Mouse (Mus musculus) adrenal gland, postnatal 14 days (tissue): ENCODE results near the gene Mllt10. TPM values are rescaled to one million over a fixed set of nuclear protein-coding genes. Genes with fewer than 3 reads are reported as not detected.

Experiments used
- DNase-seq: peaks from one replicate; pipeline ENCODE4 v3.0.0; 2021; ENCODE audit warnings: mixed read lengths
- microRNA-seq, 2 experiments: library from miRNA; unstranded; fragments of <30 nt; microRNA quantifications; one replicate each; pipeline ENCODE4 v1.2.0; 2021
- total RNA-seq: library from RNA; stranded (reverse); gene quantifications from 2 replicates; pipeline ENCODE4 v1.2.3, GENCODE M21; 2021

Gene Mllt10
- total RNA-seq, 1 experiment from 2014 or later, result 39.1 TPM

GRCm38 (mm10) chr2:18201820-18202462, 146.9 kb downstream of the Mllt10 start:
- DNase-seq, result no peak

- no peak for DNase-seq
Measured at GRCm38 (mm10) chr2:18202923-18203322, 147.9 kb downstream of the Mllt10 start.

- DNase-seq, result peak; percentile 76
Measured at GRCm38 (mm10) chr2:18205118-18205517, 150.1 kb downstream of the Mllt10 start.

- DNase-seq, result no peak
Measured at GRCm38 (mm10) chr2:18206811-18207210, 151.8 kb downstream of the Mllt10 start.

- no peak for DNase-seq
Measured at GRCm38 (mm10) chr2:18208578-18208977, 153.5 kb downstream of the Mllt10 start.

GRCm38 (mm10) chr2:18209211-18209823, 154.3 kb downstream of the Mllt10 start:
- no peak for DNase-seq

- DNase-seq, result no peak
Measured at GRCm38 (mm10) chr2:18209948-18210347, 154.9 kb downstream of the Mllt10 start.

- peak; percentile 13 for DNase-seq
Measured at GRCm38 (mm10) chr2:18214031-18214430, 159.0 kb downstream of the Mllt10 start.

GRCm38 (mm10) chr2:18217867-18218266, 162.8 kb downstream of the Mllt10 start:
- DNase-seq, result no peak

GRCm38 (mm10) chr2:18218500-18218899, 163.5 kb downstream of the Mllt10 start:
- DNase-seq, result no peak

GRCm38 (mm10) chr2:18219136-18219535, 164.1 kb downstream of the Mllt10 start:
- DNase-seq, result no peak

GRCm38 (mm10) chr2:18219569-18219968, 164.5 kb downstream of the Mllt10 start:
- DNase-seq, result no peak

- no peak for DNase-seq
Measured at GRCm38 (mm10) chr2:18228486-18229062, 173.5 kb downstream of the Mllt10 start.

- DNase-seq, result peak; percentile 47
Measured at GRCm38 (mm10) chr2:18229279-18229678, 174.2 kb downstream of the Mllt10 start.

- no peak for DNase-seq
Measured at GRCm38 (mm10) chr2:18231143-18231542, 176.1 kb downstream of the Mllt10 start.

GRCm38 (mm10) chr2:18232883-18233567, 178.0 kb downstream of the Mllt10 start:
- DNase-seq, result no peak

- no peak for DNase-seq
Measured at GRCm38 (mm10) chr2:18235524-18235923, 180.5 kb downstream of the Mllt10 start.

GRCm38 (mm10) chr2:18249224-18249623, 194.2 kb downstream of the Mllt10 start:
- DNase-seq, result no peak

Small RNA genes lying within 50 kb of the gene (microRNA-seq; reads per million reads assigned to microRNA genes)
- gene Gm23638 (0 reads per million in 2 experiments), gene Mir7655 (2.6 to 3.4 reads per million in 2 experiments)

Other genes starting within 250 kb of the Mllt10 start
- not detected in 2 replicates for gene H2al2a, start 58.3 kb upstream of the Mllt10 start, total RNA-seq
- gene A930004D18Rik, start 17.5 kb upstream of the Mllt10 start, total RNA-seq, result 1.7 and 1.8 TPM in 2 replicates
- gene Skida1, start 6.2 kb upstream of the Mllt10 start, total RNA-seq, result 4.5 and 4.8 TPM in 2 replicates